Mouse (Mus musculus) megakaryocyte, adult 5-6 weeks (primary cell): ENCODE results near the gene Necab2. TPM values are rescaled to one million over a fixed set of nuclear protein-coding genes. Genes with fewer than 3 reads are reported as not detected.

Source experiments
- ATAC-seq: 2 replicates; pipeline ENCODE4 v1.8.0; 2016; ENCODE audit warnings: mild to moderate bottlenecking, inconsistent platforms; ENCODE audit not compliant: poor library complexity, severe bottlenecking
- total RNA-seq, 2 experiments: library from RNA; stranded (forward) in 1 of 2; stranded (reverse) in 1 of 2; fragments of 153-499, 151-499 nt in 1 of 2; fragments of 221-1000, 200-1000 nt in 1 of 2; gene quantifications; 2 replicates each; pipeline versions ENCODE4 v1.2.3 to v1.2.4; 2015 to 2017

The Necab2 gene
- total RNA-seq (2015) (not detected in 2 replicates), total RNA-seq (2017) (not detected in 2 replicates)

- peak; percentile 48 for ATAC-seq
Observed at GRCm38 (mm10) chr8:119446211-119446989, at the start of gene Necab2. Gene Necab2, plus strand, starts transcription at chr8:119446719.

GRCm38 (mm10) chr8:119398558-119398957 lies 48.0 kb upstream of the Necab2 start:
- ATAC-seq: no peak

GRCm38 (mm10) chr8:119399255-119399654 lies 47.3 kb upstream of the Necab2 start:
- ATAC-seq: no peak

- no peak for ATAC-seq
Observed at GRCm38 (mm10) chr8:119400122-119400671, 46.3 kb upstream of the Necab2 start.

GRCm38 (mm10) chr8:119400904-119401303 lies 45.6 kb upstream of the Necab2 start:
- ATAC-seq: no peak

GRCm38 (mm10) chr8:119403912-119404311 lies 42.6 kb upstream of the Necab2 start:
- ATAC-seq: no peak

- ATAC-seq: no peak
Observed at GRCm38 (mm10) chr8:119404648-119405047, 41.9 kb upstream of the Necab2 start.

GRCm38 (mm10) chr8:119408311-119408710 lies 38.2 kb upstream of the Necab2 start:
- no peak for ATAC-seq

GRCm38 (mm10) chr8:119412037-119412734 lies 34.3 kb upstream of the Necab2 start:
- peak; percentile 74 for ATAC-seq

GRCm38 (mm10) chr8:119412735-119413498 lies 33.6 kb upstream of the Necab2 start:
- peak; percentile 96 for ATAC-seq

GRCm38 (mm10) chr8:119413605-119414004 lies 32.9 kb upstream of the Necab2 start:
- no peak for ATAC-seq

GRCm38 (mm10) chr8:119420318-119420717 lies 26.2 kb upstream of the Necab2 start:
- no peak for ATAC-seq

- no peak for ATAC-seq
Observed at GRCm38 (mm10) chr8:119421603-119422122, 24.9 kb upstream of the Necab2 start.

GRCm38 (mm10) chr8:119422123-119422711 lies 24.3 kb upstream of the Necab2 start:
- ATAC-seq: peak; percentile 12; the same call in 1 of the 2 replicates

- ATAC-seq: peak; percentile 70
Observed at GRCm38 (mm10) chr8:119423631-119424141, 22.8 kb upstream of the Necab2 start.

- no peak for ATAC-seq
Observed at GRCm38 (mm10) chr8:119424199-119424733, 22.3 kb upstream of the Necab2 start.

- ATAC-seq: peak; percentile 57
Observed at GRCm38 (mm10) chr8:119424740-119425139, 21.8 kb upstream of the Necab2 start.

GRCm38 (mm10) chr8:119425533-119425932 lies 21.0 kb upstream of the Necab2 start:
- ATAC-seq: peak; percentile 45

GRCm38 (mm10) chr8:119426069-119426735 lies 20.3 kb upstream of the Necab2 start:
- no peak for ATAC-seq
